Mouse (Mus musculus) megakaryocyte, embryonic 14.5 days (primary cell): ENCODE measurements at regions not wholly inside any gene's neighbourhood (a gene's known extent, or its start where the extent isn't known, plus 50 kb on each side); places are given as distances from the start of the nearest gene placed in this dataset.

ENCODE experiments used
- FLI1 ChIP-seq: IDR thresholded peaks from 2 replicates; pipeline ENCODE4 v1.6.1; 2012; ENCODE audit warnings: low read length, inconsistent platforms, mixed read lengths
- GATA1 ChIP-seq: IDR thresholded peaks from 3 replicates; pipeline ENCODE4 v1.6.1; 2012; ENCODE audit warnings: mixed read lengths, low read length, inconsistent platforms, borderline replicate concordance

DNA sequence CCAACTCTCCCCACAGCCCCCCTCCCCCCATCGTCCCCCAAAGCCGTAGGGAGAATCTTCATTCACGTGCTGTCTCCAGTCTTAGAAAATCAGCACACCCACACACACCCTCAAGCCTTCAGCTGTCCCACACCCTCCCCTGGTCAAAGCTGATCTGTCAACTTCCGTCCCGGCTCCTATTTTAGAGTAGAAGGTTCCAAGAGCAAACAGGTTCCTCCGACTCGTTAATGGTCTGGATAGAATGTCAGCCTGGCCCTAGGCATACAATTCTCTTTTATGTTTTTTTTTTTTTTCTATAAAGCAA is 123.2 kb upstream of the Med13l start:
- no peak for TF ChIP-seq GATA1
- no peak for TF ChIP-seq FLI1
